12 mouse cellular contexts compared by ENCODE assay signal in genomic region chr7:137866880-137867279, GRCm38 (mm10).
"Had no signal": no experiment of that assay in that cellular context is flagged by ENCODE, and none has a peak within 500 bp of the region (broad histone marks: within the 10 kb centered on the region; RNA-seq: fewer than 3 reads in every experiment).

No protein-coding gene starts in this region.

- H3K27me3 ChIP-seq: liver, embryonic 15.5 days; midbrain, embryonic 13.5 days; neural tube, embryonic 12.5 days had no signal

- H3K9me3 ChIP-seq: limb, embryonic 10.5 days; liver, embryonic 15.5 days; midbrain, embryonic 13.5 days; neural tube, embryonic 12.5 days had no signal

- H3K27ac ChIP-seq: limb, embryonic 10.5 days; liver, embryonic 15.5 days; midbrain, embryonic 13.5 days; neural tube, embryonic 12.5 days had no signal

- H3K4me2 ChIP-seq: liver, embryonic 11.5 days; liver, embryonic 15.5 days; midbrain, embryonic 13.5 days; neural tube, embryonic 12.5 days had no signal

- DNase-seq: lung, adult 2 months; lung, postnatal 36 days; spleen, adult 18-20 months; thymus, adult 18-20 months; thymus, postnatal 14 days had no signal

- H3K4me3 ChIP-seq: limb, embryonic 10.5 days; liver, embryonic 15.5 days; midbrain, embryonic 13.5 days; neural tube, embryonic 12.5 days had no signal

- H3K4me1 ChIP-seq: liver, embryonic 15.5 days had no signal

- H3K9ac ChIP-seq: liver, embryonic 15.5 days; midbrain, embryonic 13.5 days; neural tube, embryonic 12.5 days had no signal

- ATAC-seq: intestine, embryonic 16.5 days; lung, postnatal 0 days; midbrain, embryonic 13.5 days had no signal

- H3K36me3 ChIP-seq: limb, embryonic 10.5 days; liver, embryonic 15.5 days; midbrain, embryonic 13.5 days; neural tube, embryonic 12.5 days had no signal
